Mouse (Mus musculus): ENCODE data around the gene Mrpl12.

DNA sequence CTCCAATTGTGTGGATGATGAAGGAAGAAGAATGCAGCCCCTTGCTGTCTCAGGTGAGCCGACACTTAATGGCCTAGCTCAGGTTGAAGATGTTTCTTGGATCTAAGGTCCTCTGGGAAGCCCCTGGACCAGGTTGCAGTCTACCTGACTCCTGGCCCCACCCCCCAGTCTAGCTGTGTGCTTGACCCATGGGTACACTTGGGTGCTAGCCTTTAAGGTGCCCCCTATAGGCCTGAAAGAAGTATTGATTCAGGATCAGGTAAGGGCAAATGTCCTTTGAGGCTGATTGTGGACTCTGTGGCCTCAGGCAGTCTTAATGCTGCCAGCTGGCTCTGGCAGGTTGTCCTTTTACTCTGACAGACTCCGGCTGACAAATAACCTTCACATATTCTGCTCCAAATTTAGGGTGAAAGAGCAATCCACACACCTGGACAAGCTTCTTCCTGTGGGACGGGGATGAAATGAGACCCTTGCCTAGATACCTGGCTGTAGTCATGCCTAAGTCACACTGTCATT is 41.6 kb upstream of the Mrpl12 start:
- TF ChIP-seq CTCF (IDR thresholded peaks at IDR 0.05; ENCODE audit: low read depth, low read length) (no peak), GATA1 (IDR thresholded peaks at IDR 0.05; ENCODE audit: borderline replicate concordance, low read length) (no peak), POLR2AphosphoS5 (IDR thresholded peaks at IDR 0.05; ENCODE audit: insufficient replicate concordance, low read depth, low read length) (no peak)

All from G1E (cell line).